Mouse (Mus musculus): ENCODE measurements around the gene Olfr148.

GRCm38 (mm10) chr9:39577050-39577449, 33.4 kb upstream of the Olfr148 start:
- no peak for TF ChIP-seq POLR2A (IDR thresholded peaks at IDR 0.05; ENCODE audit: low read depth, low read length)
- no peak for TF ChIP-seq CTCF (conservative IDR thresholded peaks at IDR 0.05; ENCODE audit: insufficient read depth, insufficient read length, low read depth, low read length)
